Comparison of ENCODE assay signal across 12 mouse cellular contexts in genomic region chr8:116412703-116413102, GRCm38 (mm10).
DNase-seq lines count a peak whose midpoint lies in the region; ATAC-seq lines count a peak whose summit lies in the region.
"Had no signal": no experiment of that assay in that cellular context is flagged by ENCODE, and none has a peak within 500 bp of the region (broad histone marks: within the 10 kb centered on the region; RNA-seq: fewer than 3 reads in every experiment).

No protein-coding gene starts in this region.

- no peak overlapping the region for H3K4me3 ChIP-seq in hindbrain, embryonic 12.5 days
- H3K4me3 ChIP-seq in midbrain, embryonic 13.5 days (replicated peaks), result peak overlapping the region; percentile 13; the same call in 1 of the 2 replicates
- H3K4me3 ChIP-seq: embryonic facial prominence, embryonic 15.5 days had no signal

- H3K27ac ChIP-seq in hindbrain, embryonic 12.5 days, result no peak overlapping the region
- H3K27ac ChIP-seq in midbrain, embryonic 13.5 days, result no peak overlapping the region
- H3K27ac ChIP-seq: embryonic facial prominence, embryonic 15.5 days; macrophage had no signal

- no peaks in the 10 kb centered on the region for H3K36me3 ChIP-seq in hindbrain, embryonic 12.5 days
- no peaks in the 10 kb centered on the region for H3K36me3 ChIP-seq in midbrain, embryonic 13.5 days
- H3K36me3 ChIP-seq: embryonic facial prominence, embryonic 15.5 days had no signal

- H3K27me3 ChIP-seq in hindbrain, embryonic 12.5 days, result peaks cover 10% of the 10 kb centered on the region
- H3K27me3 ChIP-seq in midbrain, embryonic 13.5 days, result peaks cover 20% of the 10 kb centered on the region
- H3K27me3 ChIP-seq: embryonic facial prominence, embryonic 15.5 days had no signal

- 21% methylated on average over 12 of the region's 12 CpGs for WGBS in hindbrain, embryonic 12.5 days
- 5% methylated on average over 12 of the region's 12 CpGs for WGBS in midbrain, embryonic 13.5 days

- intact Hi-C loops in gastrocnemius, postnatal 36 days (cut with DNase I), result no loop called here

- ATAC-seq in hindbrain, embryonic 12.5 days (ENCODE audit: low FRiP score), result no peak
- no peak for ATAC-seq in midbrain, embryonic 13.5 days

- peak; percentile 6 for DNase-seq in R1 (ENCODE audit: low read depth, low spot score)
- peak; percentile 57 for DNase-seq in embryo, embryonic 10.5 days (ENCODE audit: low spot score)
- no peak for DNase-seq in liver
- no peak for DNase-seq in cerebellum, postnatal 10 days
- no peak for DNase-seq in gastrocnemius, postnatal 36 days
- DNase-seq in right cerebral cortex, adult 18-20 months, result no peak
- DNase-seq: gastrocnemius, postnatal 14 days; thymus, postnatal 4 days had no signal

- no peaks in the 10 kb centered on the region for H3K9me3 ChIP-seq in hindbrain, embryonic 12.5 days (replicated peaks)
- H3K9me3 ChIP-seq in midbrain, embryonic 13.5 days, result no peaks in the 10 kb centered on the region
- H3K9me3 ChIP-seq: embryonic facial prominence, embryonic 15.5 days had no signal

- peaks cover 9% of the 10 kb centered on the region for H3K4me1 ChIP-seq in hindbrain, embryonic 12.5 days
- peaks cover 13% of the 10 kb centered on the region for H3K4me1 ChIP-seq in midbrain, embryonic 13.5 days (replicated peaks)
- H3K4me1 ChIP-seq: embryonic facial prominence, embryonic 15.5 days had no signal

- no peak overlapping the region for H3K9ac ChIP-seq in hindbrain, embryonic 12.5 days
- no peak overlapping the region for H3K9ac ChIP-seq in midbrain, embryonic 13.5 days (replicated peaks)
- H3K9ac ChIP-seq: embryonic facial prominence, embryonic 15.5 days had no signal

- peak overlapping the region; percentile 28 for H3K4me2 ChIP-seq in hindbrain, embryonic 12.5 days (replicated peaks)
- H3K4me2 ChIP-seq in midbrain, embryonic 13.5 days (replicated peaks), result peak overlapping the region; percentile 40
- H3K4me2 ChIP-seq: embryonic facial prominence, embryonic 15.5 days had no signal

Comparison
In these comparisons a context has a peak if more than half of its experiments do, and no peak if none do; other contexts are left out.
1. DNase-seq: peak in R1 (single experiment) and embryo, embryonic 10.5 days (single experiment); none in liver (single experiment), cerebellum, postnatal 10 days (0 of 2), gastrocnemius, postnatal 36 days (0 of 2) and right cerebral cortex, adult 18-20 months (single experiment).